Mouse (Mus musculus): ENCODE data around the gene Cyp2c39. TPM values are rescaled to one million over a fixed set of nuclear protein-coding genes. Genes with fewer than 3 reads are reported as not detected.

The Cyp2c39 gene
- not detected in 2 replicates for polyA plus RNA-seq (2012; rRNA removed)

DNA sequence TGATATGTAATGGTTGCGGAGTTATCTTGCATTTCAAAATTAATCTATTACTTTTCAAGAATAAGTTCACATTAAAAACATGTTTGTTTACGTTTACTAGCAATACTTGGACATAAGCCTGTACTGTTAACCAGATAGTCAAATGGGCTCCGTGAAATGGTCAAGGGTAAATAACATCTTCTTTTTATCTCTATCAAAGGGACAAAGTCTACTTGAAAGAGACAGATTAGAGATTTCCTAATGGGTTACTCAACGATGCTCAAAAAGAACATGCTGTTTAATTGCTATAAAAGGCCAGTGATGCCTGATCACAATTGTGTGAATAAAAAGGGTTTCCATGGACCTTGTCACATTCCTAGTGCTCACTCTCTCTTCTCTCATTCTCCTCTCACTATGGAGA is at the start of gene Cyp2c39:
TSS of gene Cyp2c39 (plus strand) at position 329 of the 400 bp plus-strand sequence.

DNA sequence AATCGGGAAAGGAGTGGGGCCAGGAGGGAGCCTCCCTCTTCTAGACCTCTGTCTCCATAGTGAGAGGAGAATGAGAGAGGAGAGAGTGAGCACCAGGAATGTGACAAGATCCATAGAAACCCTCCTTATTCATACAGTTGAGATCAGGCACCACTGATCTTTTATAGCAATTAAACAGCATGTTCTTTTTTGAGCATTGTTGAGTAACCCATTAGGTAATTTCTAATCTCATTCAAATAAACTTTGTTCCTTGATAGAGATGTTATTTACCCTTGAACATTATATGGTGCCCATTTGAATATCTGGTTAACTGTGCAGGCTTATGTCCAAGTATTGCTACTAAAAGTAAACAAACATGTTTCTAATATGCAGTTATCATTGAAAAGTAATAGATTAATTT is 47.7 kb upstream of the Cyp2c39 start, which contains the start of gene Cyp2c38:
TSS of gene Cyp2c38 (minus strand) at position 135 of the 400 bp plus-strand sequence.

Other genes with a start within 250 kb of the Cyp2c39 start
- not detected in 2 replicates for gene Cyp2c29, start 241.5 kb upstream of the Cyp2c39 start, polyA plus RNA-seq (2012; rRNA removed)
- gene Cyp2c38, start 47.8 kb upstream of the Cyp2c39 start, polyA plus RNA-seq (2012; rRNA removed): not detected in 2 replicates
- gene Cyp2c67, start 138.2 kb downstream of the Cyp2c39 start, polyA plus RNA-seq (2012; rRNA removed): 0.52 and 0.65 TPM in 2 replicates
- 44.8 and 53.1 TPM in 2 replicates for gene Cyp2c68, start 230.2 kb downstream of the Cyp2c39 start, polyA plus RNA-seq (2012; rRNA removed)

All from liver, embryonic 14 days (tissue).